Mouse (Mus musculus): Measurements from ENCODE around the gene Sh3pxd2a. TPM values are rescaled to one million over a fixed set of nuclear protein-coding genes. Genes with fewer than 3 reads are reported as not detected.

Sh3pxd2a gene
- polyA plus RNA-seq, 1 experiment: 45.5 TPM

DNA sequence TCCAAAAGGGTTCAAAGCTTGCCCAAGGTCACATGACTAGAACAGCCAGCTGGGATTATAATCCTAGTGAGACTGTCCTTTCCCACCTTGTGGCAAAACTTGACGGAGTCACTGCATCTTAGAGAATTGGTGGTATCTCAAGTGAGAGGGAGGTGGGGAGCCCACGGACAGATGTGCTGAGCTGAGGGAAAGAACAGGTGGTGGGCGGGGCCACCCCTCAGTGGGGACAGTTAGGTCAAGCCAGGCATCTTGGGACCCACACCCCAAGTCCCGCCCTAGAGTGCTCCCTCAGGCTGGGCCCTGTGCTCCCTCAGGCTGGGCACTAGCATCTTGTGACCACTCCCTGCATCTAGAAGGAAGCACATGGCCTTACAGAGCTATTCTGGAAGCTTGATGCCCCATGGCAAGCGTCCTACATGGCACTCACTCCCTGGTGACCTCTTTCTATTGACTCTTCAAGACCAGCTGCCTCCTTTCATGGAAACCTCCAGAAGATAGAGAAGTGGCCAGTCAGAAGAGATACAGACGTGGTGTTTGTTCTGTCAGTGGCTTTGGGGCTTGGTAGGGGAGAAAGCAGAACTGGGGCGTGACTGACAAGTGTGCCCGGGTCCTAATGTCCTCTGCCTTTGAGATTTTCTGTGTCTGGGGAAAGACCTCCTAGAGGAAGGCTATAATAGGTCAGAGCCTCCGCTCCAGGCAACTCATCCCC, 24.3 kb downstream of the Sh3pxd2a start:
- no peak for DNase-seq (ENCODE audit: low read depth)

DNA sequence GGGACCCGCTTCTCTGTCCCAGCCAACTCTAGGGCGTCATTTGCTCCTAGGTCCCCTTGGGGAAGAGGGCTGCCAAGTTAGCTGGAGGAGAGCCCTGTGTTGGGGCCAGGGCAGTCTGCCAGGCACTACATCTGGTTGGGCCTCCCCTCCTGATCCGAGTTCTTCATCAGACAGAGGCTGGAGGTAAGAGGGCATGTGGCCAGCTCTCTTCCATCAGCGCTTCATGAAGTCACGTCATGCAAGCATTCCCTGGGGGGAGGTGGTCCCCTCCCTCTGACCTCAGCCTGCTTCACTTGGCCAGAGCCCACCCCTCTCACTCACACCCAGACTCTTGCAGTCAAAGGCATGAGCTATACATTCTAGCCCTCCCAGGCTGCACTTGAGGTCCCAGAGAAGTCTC, 25.8 kb downstream of the Sh3pxd2a start:
- no peak for DNase-seq (ENCODE audit: low read depth)

DNA sequence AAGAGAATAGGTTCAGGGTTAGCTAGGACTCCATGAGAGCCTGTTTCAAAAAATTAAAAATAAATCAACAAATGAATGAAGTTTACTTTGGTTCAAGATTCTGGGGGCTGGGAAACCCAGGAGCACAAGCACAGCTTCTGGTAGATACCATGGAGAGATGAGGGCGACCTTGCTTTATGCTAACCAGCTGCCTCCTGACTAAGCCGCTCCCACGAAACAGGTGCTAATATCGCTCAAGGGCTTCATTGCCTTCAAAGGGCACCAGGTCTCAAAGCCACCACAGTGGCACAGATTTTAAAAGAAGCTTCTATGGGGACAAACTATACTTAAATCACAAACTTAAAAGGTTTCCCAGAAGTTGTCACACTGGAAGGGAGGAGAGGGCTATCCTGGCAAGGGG, 27.2 kb downstream of the Sh3pxd2a start:
- DNase-seq (ENCODE audit: low read depth): no peak

DNA sequence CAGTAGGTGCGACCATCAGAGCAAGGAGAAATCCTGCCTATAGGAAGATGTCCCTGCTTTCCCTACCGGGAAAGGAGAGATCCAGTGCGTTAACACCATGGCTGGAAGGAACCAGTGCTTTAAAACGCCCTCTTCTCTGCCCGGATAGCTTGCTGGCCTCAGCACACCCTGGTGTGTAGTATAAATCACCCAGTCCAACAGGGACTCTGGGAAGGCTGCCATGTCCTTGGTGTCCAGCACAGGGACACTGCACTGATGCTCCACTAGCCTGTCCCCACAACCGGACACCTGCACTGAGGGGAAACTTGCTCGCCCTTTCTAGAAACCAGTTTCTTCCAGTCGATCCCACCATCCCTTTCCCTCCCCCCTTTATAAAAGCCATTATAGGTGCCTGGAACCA, 28.0 kb downstream of the Sh3pxd2a start:
- DNase-seq (ENCODE audit: low read depth): no peak

DNA sequence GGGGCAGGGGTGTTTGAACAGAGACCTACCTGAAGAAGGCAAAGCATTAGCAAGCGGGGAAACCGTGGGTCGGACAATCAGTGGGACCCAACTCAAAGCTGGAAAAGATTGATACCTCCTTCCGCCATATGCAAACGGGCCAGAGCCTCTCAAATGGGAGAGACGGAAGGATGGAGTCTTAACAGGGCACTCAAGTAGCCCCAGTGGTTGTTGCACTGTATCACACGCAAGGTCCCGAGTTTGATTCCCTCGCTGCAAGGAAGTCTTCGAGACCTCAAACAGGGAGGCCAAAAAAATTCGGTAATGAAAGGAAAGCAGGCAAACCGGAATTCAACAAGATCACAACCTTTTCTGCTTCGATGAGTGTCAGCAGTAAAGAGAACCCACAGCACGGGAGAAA, 29.5 kb downstream of the Sh3pxd2a start:
- DNase-seq (ENCODE audit: low read depth): no peak

DNA sequence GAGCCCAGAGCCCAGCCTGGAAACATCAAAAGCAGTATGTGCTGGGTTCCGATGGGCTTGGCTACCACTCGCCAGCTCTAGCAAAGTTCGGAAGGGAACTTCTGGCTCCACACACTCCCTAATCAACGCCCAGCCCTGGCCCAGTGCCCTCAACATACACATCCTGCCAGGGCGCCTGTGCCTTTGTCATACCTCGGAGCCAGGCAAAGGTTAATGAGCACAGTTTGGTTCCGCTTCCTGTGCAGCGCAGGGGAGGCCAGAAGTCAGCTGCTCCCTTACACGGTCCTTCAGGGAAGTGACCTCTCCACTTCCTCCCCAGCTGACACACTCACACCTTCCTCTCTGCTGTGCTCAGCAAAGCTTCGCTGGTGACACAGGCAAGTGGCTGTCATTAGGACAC, 31.9 kb downstream of the Sh3pxd2a start:
- DNase-seq (ENCODE audit: low read depth): no peak

DNA sequence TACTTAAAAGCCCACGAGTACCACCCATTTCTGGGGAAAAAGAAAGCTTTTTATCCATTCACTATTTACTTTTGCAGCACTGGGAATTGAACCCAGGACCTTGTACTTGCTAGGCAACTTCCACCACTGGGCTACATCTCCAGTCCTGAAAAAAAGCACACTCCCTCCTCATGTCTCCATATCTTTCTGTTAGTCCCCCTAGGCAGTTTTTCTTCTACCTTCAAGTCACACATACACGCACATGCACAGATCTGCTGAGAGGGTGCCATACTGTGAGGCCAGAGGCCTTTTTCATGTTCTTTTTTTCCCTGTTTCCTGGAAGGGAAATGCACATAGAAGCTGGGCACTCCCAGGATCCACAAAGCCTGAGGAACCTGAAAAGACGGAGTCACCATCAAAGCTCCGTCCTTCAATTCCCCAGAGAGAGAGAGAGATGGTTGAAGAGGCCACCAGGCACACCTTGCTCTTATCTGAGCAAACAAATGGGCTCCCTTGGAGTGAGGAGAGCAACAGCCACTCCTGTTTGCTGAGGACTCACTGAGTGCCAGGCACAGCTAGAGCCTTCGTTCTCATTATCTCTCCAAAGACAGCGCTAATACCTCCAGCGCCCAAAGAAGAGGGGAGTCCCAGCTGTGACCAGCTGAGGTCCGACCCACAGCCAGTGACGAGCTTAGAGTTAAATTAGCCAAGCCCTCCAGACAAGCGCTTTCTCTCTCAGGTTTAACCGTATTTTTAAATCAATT, 32.8 kb downstream of the Sh3pxd2a start:
- DNase-seq (ENCODE audit: low read depth): no peak

DNA sequence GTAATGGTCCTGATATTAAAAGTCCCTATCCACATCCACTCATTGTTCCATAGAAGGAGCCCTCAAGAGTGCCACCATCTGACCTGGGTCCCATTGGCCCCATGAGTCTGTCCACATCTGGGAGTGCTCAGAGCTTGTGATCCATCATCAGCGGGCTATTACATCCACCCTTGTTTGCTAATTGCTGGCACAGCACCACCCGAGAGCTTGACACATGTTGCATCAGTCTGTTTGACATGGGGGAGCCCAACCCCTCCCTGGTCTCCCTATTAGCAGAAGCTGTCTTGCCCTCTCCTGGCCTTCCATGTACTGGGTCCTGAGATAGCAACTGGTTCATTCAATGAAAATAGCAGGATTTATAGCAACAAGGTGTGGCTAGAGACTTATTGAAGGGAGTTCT, 34.0 kb downstream of the Sh3pxd2a start:
- DNase-seq (ENCODE audit: low read depth): no peak

DNA sequence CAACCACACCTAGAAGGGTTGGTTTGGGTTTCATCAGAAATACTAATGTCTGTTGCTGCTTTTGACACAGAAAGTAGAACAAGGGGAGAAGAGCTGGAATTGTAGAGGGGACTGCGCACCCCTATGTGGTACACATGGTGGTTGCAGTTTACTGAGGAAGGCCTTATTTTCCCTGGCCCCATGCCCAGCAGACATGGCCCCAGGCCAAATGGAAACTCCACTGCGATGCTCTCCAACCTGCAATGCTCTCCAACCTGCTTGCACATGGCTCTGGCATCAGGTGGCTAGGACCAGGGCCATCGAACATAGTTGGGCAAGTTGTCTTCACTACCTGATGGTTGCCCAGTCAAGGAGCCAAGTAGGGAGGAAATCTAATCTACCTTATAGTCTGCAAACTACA, 35.0 kb downstream of the Sh3pxd2a start:
- DNase-seq (ENCODE audit: low read depth): no peak

DNA sequence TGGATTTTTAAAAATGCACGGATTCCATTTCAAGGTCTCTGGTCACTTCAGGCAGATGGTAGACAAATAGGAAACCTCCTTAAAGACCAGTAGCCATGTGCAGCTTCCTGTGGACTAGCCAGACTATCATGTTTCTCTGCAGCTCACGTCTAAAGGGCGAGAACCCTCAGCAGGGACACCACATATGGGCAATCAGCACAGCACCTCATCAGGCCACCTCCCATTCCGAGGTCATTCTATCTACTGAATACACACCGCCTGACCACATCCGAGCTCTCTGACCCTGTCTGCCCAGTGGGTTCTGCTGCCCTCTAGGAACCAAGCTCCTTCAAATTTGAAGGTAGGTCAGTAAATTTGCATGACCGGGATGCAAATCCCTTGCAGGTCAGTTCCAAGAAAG, 35.4 kb downstream of the Sh3pxd2a start:
- no peak for DNase-seq (ENCODE audit: low read depth)

DNA sequence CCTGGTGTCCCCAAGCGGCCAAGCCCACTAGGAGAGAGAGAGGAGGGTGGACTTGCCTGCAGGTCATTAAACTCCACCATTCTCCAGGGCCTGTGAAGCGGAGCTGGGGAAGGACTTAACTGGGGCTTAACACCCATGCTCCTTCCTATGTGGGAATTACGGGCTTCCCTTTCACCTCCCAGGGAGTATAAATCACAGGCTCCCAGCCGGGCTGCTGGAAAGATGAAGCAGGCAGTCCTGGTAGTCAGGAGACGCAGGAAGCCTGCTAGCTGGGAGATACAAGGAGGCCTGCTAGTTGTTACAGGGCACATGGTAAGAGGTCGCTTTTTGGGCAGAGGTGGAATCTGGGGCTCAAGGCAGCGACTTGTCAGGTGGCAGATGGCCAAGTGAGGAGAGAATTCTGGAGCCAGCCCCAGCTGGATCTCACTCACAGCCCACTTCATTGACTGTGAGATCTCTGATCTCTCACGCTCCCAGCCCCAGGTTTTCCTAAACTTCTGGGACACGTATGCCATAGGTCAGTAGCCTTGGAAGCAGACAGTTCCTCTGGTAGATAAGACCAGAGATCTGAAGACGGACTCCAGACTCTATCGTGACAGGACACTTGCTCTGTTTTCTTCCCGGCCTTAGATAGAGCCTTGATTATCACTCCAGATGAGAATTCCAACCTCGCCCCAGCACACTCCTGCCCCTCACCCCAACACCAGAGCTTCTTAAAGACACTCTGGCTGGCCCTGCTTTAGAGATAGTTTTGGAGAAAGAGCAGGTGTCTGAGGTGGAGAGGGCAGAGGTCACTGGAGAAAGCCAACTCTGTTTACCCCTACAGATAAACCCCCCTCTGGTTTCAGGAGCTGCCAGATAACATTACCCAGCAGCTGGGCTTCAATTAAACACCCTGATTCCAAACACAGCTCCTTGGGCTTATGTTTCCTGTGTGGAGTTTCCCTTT, 36.1 kb downstream of the Sh3pxd2a start:
- DNase-seq (ENCODE audit: low read depth): no peak

DNA sequence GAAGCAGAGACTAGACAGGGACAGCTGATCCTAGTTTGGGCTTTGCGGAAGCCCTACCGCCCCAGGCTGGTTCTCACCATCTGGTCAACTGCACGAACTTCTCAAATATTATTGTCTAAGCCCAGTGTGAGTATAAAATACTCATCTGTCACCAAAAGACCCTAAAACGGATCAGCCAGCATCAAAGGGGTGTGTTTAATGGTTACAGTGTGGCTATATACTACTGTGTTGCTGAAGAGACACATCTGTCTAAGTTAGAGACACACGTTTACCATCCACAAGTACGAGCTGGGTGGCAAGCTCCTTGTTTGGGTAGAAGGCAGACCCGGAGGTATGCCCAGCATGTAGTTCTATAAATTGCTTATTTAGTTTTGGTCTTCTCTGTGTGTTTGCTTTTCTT, 40.6 kb downstream of the Sh3pxd2a start:
- DNase-seq (ENCODE audit: low read depth): no peak

DNA sequence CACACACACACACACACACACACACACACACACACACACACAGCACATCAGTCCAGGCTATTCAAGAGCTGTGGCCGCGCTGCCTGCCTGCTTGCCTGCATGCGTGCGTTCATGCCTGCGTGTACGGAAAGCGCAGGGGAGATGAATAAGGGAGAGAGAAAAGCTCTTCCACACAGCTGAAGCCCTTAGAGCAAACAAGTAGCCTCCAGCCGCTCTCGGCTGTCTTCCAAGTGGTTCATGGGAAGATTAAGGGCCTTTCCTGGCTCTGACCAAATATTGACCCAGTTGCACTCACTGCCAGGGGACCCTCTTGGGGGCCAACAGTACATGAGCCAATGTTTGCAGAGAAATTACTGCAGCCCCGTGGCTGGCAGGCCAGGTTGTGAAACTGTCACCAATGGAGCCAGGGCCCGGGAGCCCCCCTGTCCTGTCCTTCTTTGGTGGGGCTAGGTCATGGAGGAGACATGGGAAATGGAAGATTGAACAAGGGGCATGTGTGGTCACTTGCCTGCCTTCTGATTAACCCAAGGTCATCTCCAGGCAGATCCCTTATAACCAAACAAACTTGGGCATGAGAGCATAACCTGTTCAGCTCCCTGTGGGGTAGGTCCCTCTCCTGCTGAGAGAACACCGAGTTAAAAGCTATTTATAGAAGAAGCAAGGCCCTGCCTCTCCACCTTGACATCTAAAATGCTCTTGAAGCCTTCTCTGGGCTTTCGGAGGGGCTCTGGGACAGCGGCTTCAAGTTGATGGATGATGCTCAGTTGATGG, 42.9 kb downstream of the Sh3pxd2a start:
- no peak for DNase-seq (ENCODE audit: low read depth)

DNA sequence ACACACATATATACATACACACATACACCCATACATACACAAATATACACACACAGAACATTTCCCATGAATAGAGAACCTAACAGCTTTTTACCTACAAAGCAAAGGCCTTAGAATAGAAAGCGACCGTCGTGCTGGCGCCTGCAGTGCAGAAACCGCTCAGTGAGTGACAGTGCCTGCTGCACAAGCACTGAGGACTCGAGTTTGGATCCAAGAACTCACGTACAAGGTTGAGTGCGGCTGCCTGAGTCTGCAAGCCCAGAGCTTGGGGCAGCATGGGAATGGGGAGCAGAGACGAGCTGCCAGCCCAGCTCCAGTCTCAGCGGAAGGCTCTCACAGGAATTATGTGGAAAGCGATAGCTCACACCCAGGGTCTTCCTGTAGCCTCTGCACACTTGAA, 43.7 kb downstream of the Sh3pxd2a start:
- no peak for DNase-seq (ENCODE audit: low read depth)

DNA sequence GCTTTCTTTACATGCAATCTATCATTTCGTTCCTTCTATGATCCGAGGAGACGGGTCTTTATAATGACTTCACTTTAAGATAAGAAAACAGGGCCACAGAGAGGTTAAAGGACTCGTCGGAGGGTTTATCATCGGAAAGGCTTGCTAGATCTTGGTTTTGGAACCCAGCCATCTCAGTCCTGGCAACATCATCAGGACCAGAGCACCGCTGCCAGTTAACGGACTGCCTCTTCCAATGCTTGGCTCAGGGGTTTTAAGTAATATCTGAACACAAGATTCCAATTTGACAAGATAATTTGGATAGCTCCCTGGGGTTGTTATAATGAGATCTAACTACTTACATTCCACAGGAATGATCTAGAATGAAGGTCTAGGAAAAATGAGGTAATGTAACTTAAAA, 45.0 kb downstream of the Sh3pxd2a start:
- no peak for DNase-seq (ENCODE audit: low read depth)

DNA sequence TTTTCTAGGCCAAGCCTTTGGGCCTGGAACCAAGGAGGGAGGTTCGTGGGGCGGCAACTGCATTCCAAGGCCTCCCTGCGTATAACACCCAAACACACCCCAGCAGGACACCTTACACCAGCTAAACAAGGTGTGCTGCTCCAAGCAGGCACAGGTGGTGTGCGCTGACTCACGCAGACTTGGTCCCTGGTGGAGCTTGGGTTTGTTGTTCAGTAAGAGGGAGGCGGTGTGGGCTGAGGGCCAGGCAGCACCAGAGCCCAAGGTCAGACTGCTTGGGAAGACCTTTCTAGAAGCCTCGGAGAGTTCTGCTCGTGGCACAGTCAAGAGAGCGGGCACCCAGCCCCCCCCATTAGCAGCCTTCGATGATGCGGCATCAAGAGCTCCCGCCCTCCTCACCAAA, 48.0 kb downstream of the Sh3pxd2a start:
- DNase-seq (ENCODE audit: low read depth): no peak

DNA sequence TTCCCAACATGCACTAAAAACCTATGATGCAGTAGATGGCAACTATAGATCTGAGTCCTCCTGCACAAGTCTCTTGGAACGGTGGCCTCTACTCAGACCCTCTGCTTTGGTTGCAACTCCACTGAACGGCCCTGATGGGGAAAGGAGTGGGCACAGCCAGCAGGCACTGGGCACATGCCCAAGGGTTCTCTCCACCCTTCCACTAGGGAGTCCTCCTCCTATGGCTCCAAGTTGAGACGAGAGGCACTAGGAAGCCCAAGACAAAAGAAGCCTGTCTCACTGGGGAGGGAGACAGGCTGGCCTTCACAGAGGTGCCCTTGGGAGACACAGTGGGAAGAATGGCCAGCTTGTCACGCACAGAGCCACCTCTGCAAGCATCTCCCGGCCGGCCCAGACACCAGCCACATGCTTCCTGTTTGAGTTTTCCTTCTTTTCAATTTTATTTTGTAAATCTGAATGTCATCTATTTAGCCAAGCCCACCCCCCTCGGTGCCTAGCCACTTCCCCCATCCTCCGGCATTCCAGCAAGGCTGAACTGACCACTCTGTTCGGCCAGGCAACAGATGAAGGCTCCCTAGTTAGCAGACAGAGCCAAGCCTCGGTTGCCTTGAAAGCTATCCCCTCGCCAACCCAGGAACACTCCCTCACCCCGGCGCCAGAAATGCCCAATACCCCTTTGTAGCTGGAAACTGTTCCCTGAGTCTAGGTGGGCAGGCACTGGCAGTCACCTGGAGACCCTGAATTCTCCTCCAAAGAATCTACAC, 49.9 kb downstream of the Sh3pxd2a start:
- no peak for DNase-seq (ENCODE audit: low read depth)

DNA sequence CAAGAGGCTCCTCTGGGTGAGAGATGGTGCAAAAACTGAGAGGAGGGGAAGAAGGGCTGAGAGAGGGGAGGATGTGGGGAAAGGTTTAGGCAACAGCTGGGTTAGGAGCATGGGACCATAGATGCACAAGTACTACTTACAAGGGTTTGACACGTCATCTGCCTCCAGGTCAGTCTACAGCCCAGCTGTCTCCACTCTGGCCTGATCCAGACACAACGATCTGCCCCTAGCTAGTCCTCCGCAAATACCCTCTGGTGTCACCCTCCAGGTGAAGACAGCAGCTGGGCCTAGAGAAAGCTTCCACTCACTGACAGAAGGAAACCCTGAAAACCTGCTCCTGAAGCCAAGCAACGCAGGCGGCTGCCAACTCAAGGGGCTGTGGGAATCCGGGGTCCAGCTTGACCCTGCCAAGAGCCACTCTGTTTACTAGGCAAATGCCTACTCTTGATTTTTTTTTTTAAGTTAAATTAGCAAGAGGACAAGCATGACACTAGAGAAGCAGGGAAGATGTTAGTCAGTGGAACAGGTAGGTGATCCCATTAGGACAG, 50.7 kb downstream of the Sh3pxd2a start:
- no peak for DNase-seq (ENCODE audit: low read depth)

DNA sequence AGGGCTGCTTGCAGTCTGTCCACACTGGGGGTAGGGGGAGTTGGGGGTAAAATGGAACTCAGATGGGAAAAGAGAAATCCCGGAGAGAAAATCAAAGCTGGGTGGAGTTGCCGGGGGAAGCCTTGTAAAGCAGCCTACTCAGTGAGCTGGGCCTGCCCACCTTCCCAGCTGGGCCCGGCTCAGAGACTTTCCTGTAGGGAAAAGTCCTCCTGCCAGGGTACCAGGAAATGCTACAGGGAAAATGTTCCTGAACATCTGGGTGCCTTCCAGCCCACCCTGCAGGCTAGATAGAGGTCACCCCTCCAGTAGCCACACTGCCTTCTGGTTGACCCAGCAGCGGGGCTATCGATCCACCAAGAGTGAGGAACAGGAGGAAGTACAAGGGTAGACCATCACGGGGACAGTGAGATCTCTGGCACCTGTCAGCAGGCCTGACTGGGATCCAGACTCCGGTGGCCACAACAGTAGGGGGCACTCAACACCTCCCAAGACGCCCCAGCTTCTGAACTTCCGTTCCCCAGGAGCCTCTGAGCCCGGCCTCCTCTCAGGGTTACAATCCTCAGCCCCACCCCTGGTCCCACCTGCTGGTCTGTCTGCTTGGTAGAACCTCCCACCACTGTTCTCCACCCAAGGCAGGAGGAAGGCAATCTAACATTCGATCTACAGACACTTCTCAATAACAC, 51.5 kb downstream of the Sh3pxd2a start:
- DNase-seq (ENCODE audit: low read depth): no peak

DNA sequence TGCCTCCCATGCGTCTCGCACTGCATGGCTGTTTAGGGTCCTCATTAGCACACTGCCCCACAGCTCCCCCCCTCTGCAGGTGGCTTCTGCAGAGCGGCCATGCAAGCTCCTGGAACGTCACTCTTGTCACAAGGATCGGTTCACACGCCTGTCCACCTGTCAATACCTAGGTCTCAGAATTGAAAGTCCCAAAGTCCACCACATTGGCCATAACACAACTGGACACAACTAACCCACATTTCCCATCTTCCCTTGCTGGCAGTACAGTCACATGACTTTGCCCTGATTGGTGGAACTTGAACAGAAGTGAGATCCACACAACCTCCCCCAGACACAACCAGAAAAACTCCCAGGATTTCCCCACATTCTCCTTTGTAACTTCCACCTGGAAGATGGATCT, 53.9 kb downstream of the Sh3pxd2a start:
- DNase-seq (ENCODE audit: low read depth): no peak

Data from gonadal fat pad, adult 2 months (tissue).